Mouse (Mus musculus) urinary bladder, adult 18-20 months (tissue): ENCODE data around the gene Zfp989.
"Not testable (repeated sequence)": the region's sequence is repeated elsewhere in the genome, so short reads cannot be mapped to it uniquely, and the experiment has no call there.

ENCODE experiments used
- DNase-seq, 2 experiments: peaks; one replicate each; pipeline ENCODE4 v3.0.0; 2022; ENCODE audit warnings: low spot score in 2 of 2, mixed read lengths in 2 of 2

Zfp989 gene

GRCm38 (mm10) chr4:146971757-146972156 is at the start of gene Zfp989:
Gene Zfp989, plus strand, starts transcription at chr4:146971976.
- not testable (repeated sequence) for DNase-seq

GRCm38 (mm10) chr4:146932311-146933082 is 39.3 kb upstream of the Zfp989 start:
- no peak for DNase-seq

- not testable (repeated sequence) for DNase-seq
Measured at GRCm38 (mm10) chr4:146941691-146942090, 30.1 kb upstream of the Zfp989 start.

DNA sequence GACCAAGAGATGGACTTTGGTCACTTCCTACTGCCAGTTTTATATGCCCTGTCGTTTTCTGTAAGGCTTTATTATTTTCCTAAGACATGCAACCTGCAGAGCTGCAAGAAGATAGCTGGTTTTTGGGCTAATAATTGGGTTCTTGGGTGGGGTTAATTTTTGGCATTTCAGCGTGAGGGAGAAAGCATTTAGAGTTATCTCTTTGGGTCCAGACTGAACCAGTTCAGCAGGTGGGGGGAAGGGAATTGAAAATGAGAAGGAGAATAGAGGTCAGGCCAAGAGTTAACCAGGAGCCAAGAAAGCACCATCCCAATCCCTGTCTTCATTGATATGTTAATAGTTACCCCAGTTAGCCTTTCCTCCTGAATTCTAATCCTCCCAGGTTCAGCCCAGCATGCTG is 4.8 kb downstream of the Zfp989 start:
- not testable (repeated sequence) for DNase-seq

DNA sequence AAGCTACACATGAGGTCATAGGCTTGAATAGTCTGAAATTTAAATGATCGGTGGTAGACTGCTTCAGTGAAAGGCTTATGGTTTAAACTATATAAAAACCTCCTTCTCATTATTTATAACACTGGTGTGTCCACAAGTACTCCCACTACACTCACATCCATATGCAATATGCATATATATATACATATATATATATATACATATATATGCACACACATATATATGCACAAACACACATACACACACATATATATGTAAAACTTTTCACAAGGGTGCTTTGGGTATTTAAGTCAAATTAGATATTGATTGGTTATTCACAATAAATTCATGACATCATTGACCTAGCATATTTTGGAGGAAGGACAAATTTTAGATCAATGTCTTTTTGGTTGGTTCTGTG is 46.6 kb downstream of the Zfp989 start:
- DNase-seq = not testable (repeated sequence)

GRCm38 (mm10) chr4:147021550-147021949 is 49.8 kb downstream of the Zfp989 start, which contains the start of gene Rex2:
Gene Rex2, plus strand, starts transcription at chr4:147021850.
- DNase-seq = not testable (repeated sequence)

- DNase-seq = not testable (repeated sequence)
Measured at GRCm38 (mm10) chr4:147026374-147026773, 54.6 kb downstream of the Zfp989 start.

DNA sequence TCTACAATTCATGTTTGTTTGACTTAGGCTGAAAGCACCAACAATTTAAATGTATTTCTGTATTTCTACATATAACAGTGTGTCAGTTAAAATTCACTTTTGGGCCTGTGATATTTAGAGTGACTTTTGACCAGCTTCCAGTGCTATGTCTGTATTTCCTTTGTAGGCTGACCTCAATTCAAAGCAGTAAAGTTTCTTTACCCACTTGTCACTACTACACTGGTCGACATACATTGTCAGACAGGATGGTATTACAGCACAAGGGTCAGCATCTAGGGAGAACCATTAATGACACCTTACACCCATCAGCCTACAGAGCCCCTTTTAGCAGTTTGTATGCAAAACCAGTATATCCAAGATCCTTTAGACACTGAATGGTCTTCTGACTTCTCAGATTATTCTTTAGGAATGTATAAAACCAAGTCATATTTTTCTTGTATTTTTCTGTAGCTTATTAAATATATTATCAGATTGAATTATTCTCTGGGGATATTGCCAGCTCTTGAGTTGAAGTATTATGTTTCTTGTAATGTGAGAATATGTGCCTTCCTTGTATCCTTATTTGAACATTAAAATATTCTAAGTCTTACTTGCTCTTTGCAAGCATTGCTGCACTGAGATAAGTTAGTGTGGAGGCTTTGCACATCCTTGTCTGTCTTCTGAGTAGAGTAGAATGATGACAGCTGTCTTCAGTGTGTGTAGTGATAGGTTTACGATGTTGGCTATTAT is 59.7 kb downstream of the Zfp989 start:
- not testable (repeated sequence) for DNase-seq
